Mouse (Mus musculus) embryonic facial prominence, embryonic 14.5 days (tissue): ENCODE results near the gene Prmt3. TPM values are rescaled to one million over a fixed set of nuclear protein-coding genes. Genes with fewer than 3 reads are reported as not detected.

Experiments
- polyA plus RNA-seq: library from polyadenylated mRNA; unstranded; fragments of >200 nt; fragmentation: Nextera tagmentation; extraction: Ambion mirVana; gene quantifications from 2 replicates; pipeline ENCODE4 v1.2.1, GENCODE M21; 2014

The Prmt3 gene
- polyA plus RNA-seq, 1 experiment from 2014 or later: 53.0 TPM

Other genes starting within 250 kb of the Prmt3 start
- gene Dbx1, start 141.5 kb upstream of the Prmt3 start, polyA plus RNA-seq: 5.7 and 7.7 TPM in 2 replicates
- gene Htatip2, start 19.2 kb upstream of the Prmt3 start, polyA plus RNA-seq: 10.5 TPM in 2 replicates
- 0.08 TPM in 1 of 2 replicates, not detected in the other for gene Slc6a5, start 131.8 kb downstream of the Prmt3 start, polyA plus RNA-seq
- 12.8 and 13.4 TPM in 2 replicates for gene Nell1, start 196.5 kb downstream of the Prmt3 start, polyA plus RNA-seq